Mouse (Mus musculus) gastrocnemius, adult 2 months (tissue): Measurements from ENCODE around the gene Zdhhc8. TPM values are rescaled to one million over a fixed set of nuclear protein-coding genes. Genes with fewer than 3 reads are reported as not detected.

Source experiments
- DNase-seq: peaks from one replicate; pipeline ENCODE4 v3.0.0; 2022
- H3K27ac ChIP-seq: fragments of 200-600 bp; 2 replicates; pipeline ENCODE4 v1.8.1; 2022; ENCODE audit warnings: mild to moderate bottlenecking
- H3K4me3 ChIP-seq: fragments of 200-600 bp; 2 replicates; pipeline ENCODE4 v1.8.1; 2022; ENCODE audit warnings: mild to moderate bottlenecking, moderate library complexity
- CTCF ChIP-seq: fragments of 200-600 bp; IDR thresholded peaks from 2 replicates; pipeline ENCODE4 v1.8.1; 2022; ENCODE audit warnings: antibody characterized with exemption, mild to moderate bottlenecking, moderate library complexity
- intact Hi-C: fragments of 180-260 bp; cut with DNase I; formaldehyde crosslinking; loops from one replicate; pipeline ENCODE4 v1.15.1; 2025
- total RNA-seq, 2 experiments: library from RNA; stranded (reverse); gene quantifications; 2 replicates each; pipeline ENCODE4 v1.2.3; 2021

Gene Zdhhc8
- total RNA-seq, 2 experiments from 2014 or later, result 21.6 to 28.7 TPM

- intact Hi-C loops, result loop anchor here (5.0 kb wide), 1 partner anchor 40 kb away; the partner anchor contains the start of gene Dgcr8
- no peak for TF ChIP-seq CTCF
- Histone ChIP-seq H3K4me3 (peak overlapping the region; percentile 93), H3K27ac (peak overlapping the region; percentile 97)
- DNase-seq, result no peak
Measured at GRCm38 (mm10) chr16:18247521-18248399, 12.8 kb upstream of the Zdhhc8 start.

DNA sequence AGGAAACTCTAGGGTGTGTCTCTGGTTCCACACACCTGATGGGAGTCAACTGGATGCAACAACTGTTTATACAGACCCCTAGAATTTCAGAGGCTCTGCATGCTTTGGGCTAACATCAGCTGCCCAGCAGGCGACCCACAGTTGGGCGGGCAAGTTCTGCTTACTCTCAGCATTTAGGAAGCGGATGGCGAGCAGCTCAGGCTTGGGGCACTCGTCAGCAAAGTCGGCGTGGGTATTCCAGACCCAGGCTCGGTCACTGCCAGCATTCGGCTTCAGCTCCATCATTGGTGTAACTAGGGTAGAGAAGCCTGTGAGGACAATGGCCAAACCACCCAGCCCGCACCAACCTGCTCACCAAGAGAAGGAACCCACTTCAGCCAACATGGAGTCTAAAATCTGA, 6.6 kb upstream of the Zdhhc8 start:
- TF ChIP-seq CTCF, result no peak
- Histone ChIP-seq H3K4me3 (no peak overlapping the region), H3K27ac (no peak overlapping the region)
- no peak for DNase-seq
- intact Hi-C loops, result no loop called here

GRCm38 (mm10) chr16:18236676-18237501, 2.0 kb upstream of the Zdhhc8 start:
- intact Hi-C loops, result loop anchor here (10.0 kb wide), 1 partner anchor 322 kb away; the partner anchor contains the start of genes Ess2 and Gsc2
- H3K27ac ChIP-seq, result peak overlapping the region; percentile 94; the same call in 1 of the 2 replicates
- no peak for DNase-seq
- H3K4me3 ChIP-seq, result no peak overlapping the region
- no peak for TF ChIP-seq CTCF

DNA sequence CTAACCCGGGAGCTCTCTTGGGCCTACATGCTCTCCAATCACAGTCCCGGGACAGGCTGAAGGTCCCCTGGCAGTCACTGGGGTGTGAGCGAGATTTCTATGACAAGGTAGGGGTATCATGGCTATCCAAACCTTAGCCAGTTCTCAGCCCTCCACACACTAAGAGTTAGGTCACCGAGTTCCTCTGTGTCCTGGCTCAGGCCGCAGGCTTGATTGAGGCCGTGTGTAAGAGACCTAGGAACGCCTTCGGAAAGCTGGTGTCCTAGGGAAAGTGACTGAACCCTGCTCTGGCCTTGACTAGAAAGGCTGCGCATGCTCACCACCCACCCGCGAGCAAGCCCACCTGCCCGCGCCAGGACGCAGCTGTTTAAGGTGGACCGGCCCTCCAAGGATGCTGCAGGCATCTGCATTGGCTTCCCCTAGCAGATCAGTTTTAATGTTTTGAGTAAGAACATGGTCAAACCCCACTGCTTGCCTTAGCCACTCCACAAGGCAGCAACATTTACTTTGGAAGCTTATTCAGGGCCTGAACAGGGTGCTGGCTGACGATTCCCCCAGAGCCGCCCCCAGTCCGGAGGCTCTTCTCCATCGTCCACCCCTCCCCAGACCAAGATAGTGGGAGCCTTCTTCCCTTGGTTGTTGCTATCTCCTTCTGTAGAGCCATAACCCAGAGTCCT, 591 bp upstream of the Zdhhc8 start:
- intact Hi-C loops, result loop anchor here (10.0 kb wide), 1 partner anchor 321 kb away; the partner anchor contains the start of genes Ess2 and Gsc2
- peak; percentile 84 for DNase-seq
- Histone ChIP-seq H3K27ac (peak overlapping the region; percentile 94), H3K4me3 (peak overlapping the region; percentile 95)
- TF ChIP-seq CTCF, result no peak

- intact Hi-C loops, result loop anchor here (10.0 kb wide), 1 partner anchor 319 kb away; the partner anchor contains the start of genes Ess2 and Gsc2
- peak overlapping the region; percentile 94 for H3K27ac ChIP-seq
Measured at GRCm38 (mm10) chr16:18233919-18234670, 841 bp downstream of the Zdhhc8 start.

DNA sequence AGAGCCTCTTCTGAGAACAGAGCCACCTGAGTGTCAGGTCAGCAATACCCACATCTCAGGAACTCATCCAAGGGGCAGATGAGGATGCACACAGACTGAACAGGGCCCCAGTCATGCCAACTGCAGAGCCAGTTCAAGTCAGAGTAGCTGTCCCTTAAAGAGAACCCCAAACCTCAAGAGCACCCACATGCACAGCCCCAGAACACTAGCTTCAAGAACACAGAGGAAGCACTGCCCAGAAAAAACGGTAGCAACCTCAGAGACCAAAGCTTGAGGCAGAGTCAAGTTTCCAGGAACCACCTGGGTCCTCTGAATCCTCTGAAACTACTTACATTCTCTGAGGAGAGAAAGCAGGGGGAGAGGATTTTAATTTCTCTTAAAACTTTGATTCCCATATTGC, 1.5 kb downstream of the Zdhhc8 start:
- Histone ChIP-seq H3K4me3 (peak overlapping the region; percentile 95), H3K27ac (peak overlapping the region; percentile 94)
- DNase-seq, result no peak
- TF ChIP-seq CTCF, result no peak
- intact Hi-C loops, result loop anchor here (10.0 kb wide), 1 partner anchor 319 kb away; the partner anchor contains the start of genes Ess2 and Gsc2

More at GRCm38 (mm10) chr16:18233919-18234670, 841 bp downstream of the Zdhhc8 start:
- no peak for DNase-seq
- H3K4me3 ChIP-seq, result peak overlapping the region; percentile 95
- TF ChIP-seq CTCF, result no peak

DNA sequence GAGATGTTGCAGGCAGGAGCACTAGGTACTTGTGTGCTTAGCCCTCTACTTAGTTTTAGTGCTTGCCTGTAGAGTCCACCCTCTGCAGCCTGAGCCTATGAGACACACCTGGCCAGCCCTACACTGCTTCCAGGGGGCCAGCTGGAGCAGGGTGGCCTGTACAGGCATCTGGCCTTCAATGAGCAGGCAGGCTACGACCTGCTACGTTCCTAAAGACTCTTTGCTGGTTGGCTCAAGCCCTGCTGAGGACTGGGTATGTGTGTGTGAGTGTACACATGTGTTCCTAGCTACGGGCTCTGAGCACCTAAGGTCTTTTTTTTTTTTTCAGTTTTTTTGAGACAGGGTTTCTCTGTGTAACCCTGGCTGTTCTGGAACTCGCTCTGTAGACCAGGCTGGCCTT, 3.5 kb downstream of the Zdhhc8 start:
- Histone ChIP-seq H3K27ac (peak overlapping the region; percentile 85), H3K4me3 (no peak overlapping the region)
- no peak for TF ChIP-seq CTCF
- no peak for DNase-seq
- intact Hi-C loops, result loop anchor here (10.0 kb wide), 1 partner anchor 317 kb away; the partner anchor contains the start of genes Ess2 and Gsc2

DNA sequence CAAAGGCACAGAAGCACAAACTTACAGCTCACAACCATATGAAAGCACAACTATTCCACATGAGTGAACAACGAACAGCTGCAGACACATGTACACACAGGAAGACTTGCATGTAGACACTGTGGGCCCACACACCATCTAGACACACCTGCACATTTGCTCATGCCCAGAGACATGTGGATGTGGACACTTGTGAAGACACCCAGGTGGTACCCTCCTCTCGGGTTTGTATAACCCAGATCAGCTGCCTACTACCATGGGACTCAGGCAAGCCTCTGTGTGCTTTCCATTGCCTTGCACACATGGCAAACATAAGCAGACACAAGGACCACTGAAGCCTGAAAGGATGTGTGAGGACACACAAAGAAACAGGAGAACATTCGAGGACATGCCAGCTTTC, 3.9 kb downstream of the Zdhhc8 start:
- DNase-seq, result no peak
- intact Hi-C loops, result loop anchor here (10.0 kb wide), 1 partner anchor 316 kb away; the partner anchor contains the start of genes Ess2 and Gsc2
- H3K27ac ChIP-seq, result peak overlapping the region; percentile 85
- no peak overlapping the region; the same call in 1 of the 2 replicates for H3K4me3 ChIP-seq
- TF ChIP-seq CTCF, result no peak

DNA sequence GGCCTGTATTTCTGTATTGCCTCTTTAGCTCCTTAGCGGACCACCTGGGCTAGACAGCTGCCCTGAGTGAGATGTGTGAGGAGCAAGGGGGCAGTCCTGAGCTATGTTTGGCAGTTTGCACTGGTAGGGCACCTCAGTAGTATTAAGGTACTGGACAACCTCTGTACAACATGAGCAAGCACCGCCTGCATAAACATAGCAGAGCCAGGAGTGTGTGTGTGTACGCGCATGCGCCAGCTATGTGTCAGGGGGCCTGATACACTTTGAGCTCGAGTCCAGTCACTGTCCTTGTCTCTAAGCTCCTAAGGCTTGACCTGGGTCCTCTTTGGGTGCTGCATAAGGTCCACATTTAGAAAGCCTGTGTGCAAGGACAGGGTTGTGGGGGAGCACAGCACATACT, 4.3 kb downstream of the Zdhhc8 start:
- H3K4me3 ChIP-seq, result peak overlapping the region; percentile 58
- TF ChIP-seq CTCF, result no peak
- intact Hi-C loops, result loop anchor here (10.0 kb wide), 1 partner anchor 316 kb away; the partner anchor contains the start of genes Ess2 and Gsc2
- DNase-seq, result no peak
- peak overlapping the region; percentile 85 for H3K27ac ChIP-seq

DNA sequence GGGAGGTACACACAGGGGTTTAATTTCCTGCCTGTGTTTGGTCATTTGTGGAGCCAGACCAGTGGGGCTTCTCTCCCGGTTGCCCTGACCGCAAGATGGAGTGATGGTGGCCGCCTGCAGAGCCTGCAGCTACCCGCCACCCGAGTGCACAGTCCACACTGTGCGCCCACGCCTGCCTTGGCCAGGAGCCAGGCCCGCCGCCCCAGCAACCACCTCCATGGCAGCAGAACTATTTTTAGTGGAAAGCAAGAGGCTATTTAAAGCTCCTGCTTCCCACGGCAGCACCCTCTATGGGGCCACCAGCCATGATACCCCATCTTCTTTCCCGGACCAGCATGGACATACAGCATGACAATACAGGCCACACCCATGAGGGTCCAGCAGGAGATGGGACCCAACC, 5.3 kb downstream of the Zdhhc8 start:
- H3K4me3 ChIP-seq, result peak overlapping the region; percentile 58
- no peak for TF ChIP-seq CTCF
- DNase-seq, result peak; percentile 80
- peak overlapping the region; percentile 85 for H3K27ac ChIP-seq
- intact Hi-C loops, result loop anchor here (10.0 kb wide), 1 partner anchor 315 kb away; the partner anchor contains the start of genes Ess2 and Gsc2

GRCm38 (mm10) chr16:18228856-18229255, 6.1 kb downstream of the Zdhhc8 start:
- TF ChIP-seq CTCF, result no peak
- Histone ChIP-seq H3K27ac (peak overlapping the region; percentile 85), H3K4me3 (peak overlapping the region; percentile 58)
- peak; percentile 62 for DNase-seq
- intact Hi-C loops, result no loop called here
